Mouse (Mus musculus) limb, embryonic 14.5 days (tissue): ENCODE measurements around the gene Csad. TPM values are rescaled to one million over a fixed set of nuclear protein-coding genes. Genes with fewer than 3 reads are reported as not detected.

Source experiments
- ATAC-seq: fragments of 200-750 bp; cut with Nextera tagmentation; 2 replicates; pipeline ENCODE4 v1.8.0; 2017; ENCODE audit warnings: low read depth, moderate number of reproducible peaks, moderate TSS enrichment; ENCODE audit not compliant: low FRiP score
- DNase-seq: peaks from one replicate; pipeline ENCODE4 v3.0.0-alpha.2; 2015; ENCODE audit warnings: low spot score
- H3K27ac ChIP-seq: fragments of 300-500 bp; sonication (generic); replicated peaks from 2 replicates; pipeline ENCODE4 v1.5.1; 2014; ENCODE audit warnings: low read depth, mild to moderate bottlenecking, low read length, moderate library complexity, mixed read lengths
- H3K27me3 ChIP-seq: fragments of 300-500 bp; sonication (generic); 2 replicates; pipeline ENCODE4 v1.6.1; 2014; ENCODE audit warnings: low read length, mixed read lengths; ENCODE audit not compliant: control insufficient read depth, insufficient read depth
- H3K36me3 ChIP-seq: fragments of 300-500 bp; sonication (generic); 2 replicates; pipeline ENCODE4 v1.6.1; 2014; ENCODE audit warnings: mild to moderate bottlenecking, low read length, moderate library complexity, mixed read lengths; ENCODE audit not compliant: control insufficient read depth, insufficient read depth
- H3K4me1 ChIP-seq: fragments of 300-500 bp; sonication (generic); 2 replicates; pipeline ENCODE4 v1.6.1; 2014; ENCODE audit warnings: antibody characterized with exemption, low read length, mixed read lengths; ENCODE audit not compliant: control insufficient read depth, insufficient read depth
- H3K4me2 ChIP-seq: fragments of 300-500 bp; sonication (generic); replicated peaks from 2 replicates; pipeline ENCODE4 v1.6.1; 2014; ENCODE audit warnings: low read depth, mild to moderate bottlenecking, low read length, moderate library complexity; ENCODE audit not compliant: severe bottlenecking
- H3K4me3 ChIP-seq: fragments of 300-500 bp; sonication (generic); replicated peaks from 2 replicates; pipeline ENCODE4 v1.5.1; 2014; ENCODE audit warnings: low read length
- H3K9ac ChIP-seq: fragments of 300-500 bp; sonication (generic); 2 replicates; pipeline ENCODE4 v1.6.1; 2014; ENCODE audit warnings: mild to moderate bottlenecking, low read depth, low read length, moderate library complexity; ENCODE audit not compliant: severe bottlenecking
- H3K9me3 ChIP-seq: fragments of 300-500 bp; sonication (generic); 2 replicates; pipeline ENCODE4 v1.6.1; 2016; ENCODE audit warnings: low read length; ENCODE audit not compliant: control insufficient read depth
- POLR2A ChIP-seq: fragments of 200-500 bp; IDR thresholded peaks from 2 replicates; pipeline ENCODE4 v1.8.0; 2012; ENCODE audit warnings: inconsistent platforms, mild to moderate bottlenecking, moderate library complexity, borderline replicate concordance; ENCODE audit not compliant: insufficient read depth, insufficient read length; ENCODE audit errors: extremely low read depth
- WGBS: fragments of 180-500 bp; shearing (Covaris S2); extraction: QIAGEN DNeasy Blood & Tissue Kit; methylation state at CpG from one replicate; pipeline ENCODE4 v1.1.7; 2014; 5-methylcytosine and 5-hydroxymethylcytosine counted together
- polyA plus RNA-seq, 2 experiments: library from polyadenylated mRNA; depleted of rRNA in 1 of 2; stranded (reverse) in 1 of 2; unstranded in 1 of 2; fragments of >200 nt; fragmentation: Nextera tagmentation in 1 of 2; extraction: Ambion mirVana in 1 of 2; gene quantifications; 2 replicates each; pipeline versions ENCODE4 v1.2.1 to v1.2.3; 2012 to 2014

The Csad gene
- polyA plus RNA-seq, 2 experiments = 66.1 to 112 TPM

GRCm38 (mm10) chr15:102135522-102136128 lies 68.9 kb downstream of the Csad start:
- DNase-seq (no peak), ATAC-seq (peak; percentile 73; the same call in 1 of the 2 replicates)
- TF ChIP-seq POLR2A = no peak
- no peaks in the 10 kb centered on the region for H3K27me3 ChIP-seq
- H3K4me2 ChIP-seq = peak overlapping the region; percentile 57
- H3K4me3 ChIP-seq = peak overlapping the region; percentile 77
- H3K4me1 ChIP-seq = 0 out of 2 replicates have a peak, but pooled peaks cover 4% of the 10 kb centered on the region
- peak overlapping the region; percentile 76 for H3K9ac ChIP-seq
- 4% methylated on average over 19 of the region's 35 CpGs for WGBS
- peaks cover 29% of the 10 kb centered on the region for H3K36me3 ChIP-seq
- H3K27ac ChIP-seq = peak overlapping the region; percentile 29; the same call in 1 of the 2 replicates
- H3K9me3 ChIP-seq = no peaks in the 10 kb centered on the region

GRCm38 (mm10) chr15:102134709-102135108 lies 69.8 kb downstream of the Csad start:
- DNase-seq = no peak
- no peak overlapping the region for H3K27ac ChIP-seq
- H3K4me2 ChIP-seq = no peak overlapping the region

GRCm38 (mm10) chr15:102133314-102133713 lies 71.2 kb downstream of the Csad start:
- WGBS = 86% methylated on average over 9 of the region's 9 CpGs
- no peak overlapping the region for H3K4me2 ChIP-seq
- no peaks in the 10 kb centered on the region for H3K27me3 ChIP-seq
- TF ChIP-seq POLR2A = no peak
- no peak for DNase-seq
- H3K9me3 ChIP-seq = no peaks in the 10 kb centered on the region
- no peak overlapping the region for H3K27ac ChIP-seq
- H3K4me3 ChIP-seq = no peak overlapping the region
- no peak for ATAC-seq
- 0 out of 2 replicates have a peak, but pooled peaks cover 4% of the 10 kb centered on the region for H3K4me1 ChIP-seq
- H3K36me3 ChIP-seq = peaks cover 52% of the 10 kb centered on the region
- H3K9ac ChIP-seq = no peak overlapping the region

More at GRCm38 (mm10) chr15:102134709-102135108, 69.8 kb downstream of the Csad start:
- Histone ChIP-seq H3K9me3 (no peaks in the 10 kb centered on the region), H3K36me3 (peaks cover 38% of the 10 kb centered on the region), H3K4me1 (0 out of 2 replicates have a peak, but pooled peaks cover 4% of the 10 kb centered on the region), H3K27me3 (no peaks in the 10 kb centered on the region), H3K4me3 (no peak overlapping the region), H3K9ac (peak overlapping the region; percentile 76; the same call in 1 of the 2 replicates)
- WGBS = 90% methylated on average over 2 of the region's 2 CpGs
- ATAC-seq = no peak
- no peak for TF ChIP-seq POLR2A

Other genes with a start within 250 kb of the Csad start
- gene Krt8, start 200.2 kb downstream of the Csad start, polyA plus RNA-seq (2012; rRNA removed) = 3.7 and 7.9 TPM in 2 replicates
- 13.2 and 19.8 TPM in 2 replicates for gene Krt8, start 200.2 kb downstream of the Csad start, polyA plus RNA-seq (2014; fragmentation: Nextera tagmentation; extraction: Ambion mirVana)
- gene Krt18, start 176.5 kb downstream of the Csad start, polyA plus RNA-seq (2012; rRNA removed) = 5.9 and 7.6 TPM in 2 replicates
- 16.4 and 22.3 TPM in 2 replicates for gene Krt18, start 176.5 kb downstream of the Csad start, polyA plus RNA-seq (2014; fragmentation: Nextera tagmentation; extraction: Ambion mirVana)
- 165 and 199 TPM in 2 replicates for gene Eif4b, start 131.0 kb downstream of the Csad start, polyA plus RNA-seq (2012; rRNA removed)
- 133 and 134 TPM in 2 replicates for gene Eif4b, start 131.0 kb downstream of the Csad start, polyA plus RNA-seq (2014; fragmentation: Nextera tagmentation; extraction: Ambion mirVana)
- gene Tns2, start 104.3 kb downstream of the Csad start, polyA plus RNA-seq (2012; rRNA removed) = 114 and 134 TPM in 2 replicates
- gene Tns2, start 104.3 kb downstream of the Csad start, polyA plus RNA-seq (2014; fragmentation: Nextera tagmentation; extraction: Ambion mirVana) = 62.5 and 66.3 TPM in 2 replicates
- gene Spryd3, start 68.5 kb downstream of the Csad start, polyA plus RNA-seq (2012; rRNA removed) = 37.4 and 39.8 TPM in 2 replicates
- gene Spryd3, start 68.5 kb downstream of the Csad start, polyA plus RNA-seq (2014; fragmentation: Nextera tagmentation; extraction: Ambion mirVana) = 18.7 and 18.9 TPM in 2 replicates
- gene Igfbp6, start 60.4 kb downstream of the Csad start, polyA plus RNA-seq (2012; rRNA removed) = 6.2 and 8.1 TPM in 2 replicates
- 11.7 and 11.9 TPM in 2 replicates for gene Igfbp6, start 60.4 kb downstream of the Csad start, polyA plus RNA-seq (2014; fragmentation: Nextera tagmentation; extraction: Ambion mirVana)
- 0.87 and 1.1 TPM in 2 replicates for gene Soat2, start 54.2 kb downstream of the Csad start, polyA plus RNA-seq (2012; rRNA removed)
- 0.48 and 0.76 TPM in 2 replicates for gene Soat2, start 54.2 kb downstream of the Csad start, polyA plus RNA-seq (2014; fragmentation: Nextera tagmentation; extraction: Ambion mirVana)
- gene Zfp740, start 1.5 kb downstream of the Csad start, polyA plus RNA-seq (2012; rRNA removed) = 89.4 and 96.0 TPM in 2 replicates
- gene Zfp740, start 1.5 kb downstream of the Csad start, polyA plus RNA-seq (2014; fragmentation: Nextera tagmentation; extraction: Ambion mirVana) = 53.8 and 64.0 TPM in 2 replicates
- 2.7 and 3.0 TPM in 2 replicates for gene Itgb7, start 27.2 kb upstream of the Csad start, polyA plus RNA-seq (2012; rRNA removed)
- 4.2 and 6.5 TPM in 2 replicates for gene Itgb7, start 27.2 kb upstream of the Csad start, polyA plus RNA-seq (2014; fragmentation: Nextera tagmentation; extraction: Ambion mirVana)
- gene Rarg, start 52.8 kb upstream of the Csad start, polyA plus RNA-seq (2012; rRNA removed) = 135 and 175 TPM in 2 replicates
- gene Rarg, start 52.8 kb upstream of the Csad start, polyA plus RNA-seq (2014; fragmentation: Nextera tagmentation; extraction: Ambion mirVana) = 115 and 140 TPM in 2 replicates
- 3.1 and 3.8 TPM in 2 replicates for gene Gm9918, start 65.8 kb upstream of the Csad start, polyA plus RNA-seq (2012; rRNA removed)
- gene Gm9918, start 65.8 kb upstream of the Csad start, polyA plus RNA-seq (2014; fragmentation: Nextera tagmentation; extraction: Ambion mirVana) = 0.93 and 1.0 TPM in 2 replicates
- gene Mfsd5, start 74.7 kb upstream of the Csad start, polyA plus RNA-seq (2012; rRNA removed) = 55.6 and 76.8 TPM in 2 replicates
- gene Mfsd5, start 74.7 kb upstream of the Csad start, polyA plus RNA-seq (2014; fragmentation: Nextera tagmentation; extraction: Ambion mirVana) = 77.7 and 82.1 TPM in 2 replicates
- gene Espl1, start 91.5 kb upstream of the Csad start, polyA plus RNA-seq (2012; rRNA removed) = 37.2 and 40.0 TPM in 2 replicates
- 27.2 and 27.3 TPM in 2 replicates for gene Espl1, start 91.5 kb upstream of the Csad start, polyA plus RNA-seq (2014; fragmentation: Nextera tagmentation; extraction: Ambion mirVana)
- 177 and 331 TPM in 2 replicates for gene Pfdn5, start 121.4 kb upstream of the Csad start, polyA plus RNA-seq (2012; rRNA removed)
- gene Pfdn5, start 121.4 kb upstream of the Csad start, polyA plus RNA-seq (2014; fragmentation: Nextera tagmentation; extraction: Ambion mirVana) = 527 and 545 TPM in 2 replicates
- 108 and 117 TPM in 2 replicates for gene Myg1, start 127.0 kb upstream of the Csad start, polyA plus RNA-seq (2012; rRNA removed)
- 91.1 and 92.1 TPM in 2 replicates for gene Myg1, start 127.0 kb upstream of the Csad start, polyA plus RNA-seq (2014; fragmentation: Nextera tagmentation; extraction: Ambion mirVana)
- gene Aaas, start 146.0 kb upstream of the Csad start, polyA plus RNA-seq (2012; rRNA removed) = 65.5 and 86.5 TPM in 2 replicates
- 54.4 and 59.6 TPM in 2 replicates for gene Aaas, start 146.0 kb upstream of the Csad start, polyA plus RNA-seq (2014; fragmentation: Nextera tagmentation; extraction: Ambion mirVana)
- gene Sp7, start 162.5 kb upstream of the Csad start, polyA plus RNA-seq (2012; rRNA removed) = 22.5 and 32.5 TPM in 2 replicates
- gene Sp7, start 162.5 kb upstream of the Csad start, polyA plus RNA-seq (2014; fragmentation: Nextera tagmentation; extraction: Ambion mirVana) = 7.9 and 11.7 TPM in 2 replicates
- 35.7 and 41.1 TPM in 2 replicates for gene Sp1, start 201.4 kb upstream of the Csad start, polyA plus RNA-seq (2012; rRNA removed)
- gene Sp1, start 201.4 kb upstream of the Csad start, polyA plus RNA-seq (2014; fragmentation: Nextera tagmentation; extraction: Ambion mirVana) = 17.2 and 17.7 TPM in 2 replicates
- 0.53 and 0.67 TPM in 2 replicates for gene Amhr2, start 240.6 kb upstream of the Csad start, polyA plus RNA-seq (2012; rRNA removed)
- gene Amhr2, start 240.6 kb upstream of the Csad start, polyA plus RNA-seq (2014; fragmentation: Nextera tagmentation; extraction: Ambion mirVana) = 0.25 and 1.1 TPM in 2 replicates